Mouse (Mus musculus): ENCODE data around the gene Babam1. TPM values are rescaled to one million over a fixed set of nuclear protein-coding genes. Genes with fewer than 3 reads are reported as not detected.

Gene Babam1
- polyA plus RNA-seq, 1 experiment from 2014 or later, result 93.1 TPM

GRCm38 (mm10) chr8:71383860-71384259 is 12.8 kb upstream of the Babam1 start:
- ATAC-seq (ENCODE audit: low FRiP score, low read depth), result no peak
- Histone ChIP-seq H3K4me2 (replicated peaks) (no peak overlapping the region), H3K36me3 (no peaks in the 10 kb centered on the region), H3K4me3 (no peak overlapping the region), H3K9ac (no peak overlapping the region), H3K4me1 (peaks cover 37% of the 10 kb centered on the region), H3K27me3 (no peaks in the 10 kb centered on the region), H3K9me3 (no peaks in the 10 kb centered on the region), H3K27ac (no peak overlapping the region)
- WGBS, result 60% methylated on average over 3 of the region's 3 CpGs

- WGBS, result 66% methylated on average over 12 of the region's 12 CpGs
- Histone ChIP-seq H3K4me1 (peaks cover 23% of the 10 kb centered on the region), H3K36me3 (no peaks in the 10 kb centered on the region), H3K27me3 (no peaks in the 10 kb centered on the region), H3K4me3 (no peak overlapping the region), H3K27ac (no peak overlapping the region), H3K9me3 (no peaks in the 10 kb centered on the region), H3K4me2 (replicated peaks) (no peak overlapping the region), H3K9ac (no peak overlapping the region)
- ATAC-seq (ENCODE audit: low FRiP score, low read depth), result no peak
Observed at GRCm38 (mm10) chr8:71385212-71385835, 11.3 kb upstream of the Babam1 start.

- Histone ChIP-seq H3K27me3 (no peaks in the 10 kb centered on the region), H3K4me3 (no peak overlapping the region), H3K4me2 (replicated peaks) (no peak overlapping the region), H3K36me3 (no peaks in the 10 kb centered on the region), H3K27ac (no peak overlapping the region), H3K9ac (no peak overlapping the region), H3K4me1 (peaks cover 4% of the 10 kb centered on the region), H3K9me3 (no peaks in the 10 kb centered on the region)
- 68% methylated on average over 1 of the region's 1 CpGs for WGBS
- no peak for ATAC-seq (ENCODE audit: low FRiP score, low read depth)
Observed at GRCm38 (mm10) chr8:71388267-71388666, 8.4 kb upstream of the Babam1 start.

DNA sequence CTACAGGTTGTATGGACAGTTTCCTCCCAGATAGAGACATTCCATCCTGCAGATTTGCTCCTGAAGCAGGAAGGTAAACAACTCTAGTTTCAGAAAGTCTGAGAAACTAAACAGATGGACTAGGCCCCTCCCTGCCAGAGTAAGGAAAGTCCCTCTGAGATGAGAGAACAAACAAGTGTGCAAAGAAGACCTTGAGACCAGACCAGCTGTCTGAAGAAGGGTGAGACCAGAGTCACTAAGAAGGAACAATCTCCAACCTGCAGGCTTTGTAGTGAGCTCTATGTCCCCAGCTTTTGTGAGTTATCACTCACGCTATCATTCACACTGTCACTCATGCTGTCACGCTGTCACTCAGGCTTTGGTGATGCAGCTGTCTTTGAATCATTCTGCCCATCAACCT is 5.0 kb upstream of the Babam1 start:
- WGBS, result 93% methylated on average over 2 of the region's 2 CpGs
- Histone ChIP-seq H3K36me3 (no peaks in the 10 kb centered on the region), H3K9ac (no peak overlapping the region), H3K27me3 (no peaks in the 10 kb centered on the region), H3K4me2 (replicated peaks) (no peak overlapping the region), H3K4me1 (0 out of 2 replicates have a peak, but pooled peaks cover 4% of the 10 kb centered on the region), H3K9me3 (no peaks in the 10 kb centered on the region), H3K27ac (no peak overlapping the region), H3K4me3 (no peak overlapping the region)
- ATAC-seq (ENCODE audit: low FRiP score, low read depth), result no peak

DNA sequence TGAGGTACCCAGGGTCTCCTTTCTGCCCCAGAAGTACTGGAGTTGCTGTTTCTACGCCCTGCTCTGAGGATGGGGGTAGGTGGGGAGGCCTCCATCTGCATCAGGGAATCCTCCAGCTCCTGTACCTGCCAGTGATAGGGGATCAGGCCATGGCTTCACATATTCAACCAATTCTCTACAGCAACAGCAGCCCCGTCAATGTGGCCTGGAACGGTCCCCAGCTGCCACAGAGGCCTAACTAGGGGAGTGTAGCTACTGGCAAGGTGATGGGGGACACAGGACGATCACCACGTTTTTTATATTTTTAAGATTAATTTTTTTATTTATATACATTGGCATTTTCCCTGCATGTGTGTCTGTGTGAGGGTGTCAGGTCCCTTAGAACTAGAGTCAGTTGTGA is 4.3 kb upstream of the Babam1 start:
- Histone ChIP-seq H3K27ac (no peak overlapping the region), H3K4me2 (replicated peaks) (no peak overlapping the region), H3K4me1 (peaks cover 7% of the 10 kb centered on the region), H3K4me3 (no peak overlapping the region), H3K36me3 (no peaks in the 10 kb centered on the region), H3K9ac (no peak overlapping the region), H3K9me3 (no peaks in the 10 kb centered on the region), H3K27me3 (no peaks in the 10 kb centered on the region)
- no peak for ATAC-seq (ENCODE audit: low FRiP score, low read depth)
- WGBS, result 75% methylated on average over 5 of the region's 5 CpGs

DNA sequence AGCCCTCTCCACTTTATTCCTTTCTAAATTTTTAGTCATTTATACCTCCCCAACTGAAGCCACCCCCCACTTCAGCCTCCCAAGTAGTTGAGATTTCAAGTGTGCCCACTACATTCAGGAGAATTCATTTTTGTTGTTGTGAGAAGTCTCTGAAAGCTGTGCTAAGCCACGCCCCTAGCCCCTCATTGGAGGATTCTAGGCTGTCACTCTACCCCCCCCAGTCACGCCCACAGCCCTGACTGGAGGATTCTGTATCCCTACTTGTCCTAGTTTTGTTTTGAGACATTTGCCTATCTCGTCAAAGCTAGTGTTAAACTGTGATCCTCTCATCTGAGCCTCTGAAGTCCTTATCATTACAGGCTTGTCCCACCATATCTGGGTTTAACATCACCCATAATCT is 3.8 kb upstream of the Babam1 start:
- 15% methylated on average over 3 of the region's 3 CpGs for WGBS
- peaks cover 12% of the 10 kb centered on the region for H3K4me1 ChIP-seq
- no peak overlapping the region for H3K4me3 ChIP-seq
- no peak for ATAC-seq (ENCODE audit: low FRiP score, low read depth)
- H3K36me3 ChIP-seq, result no peaks in the 10 kb centered on the region
- H3K9me3 ChIP-seq, result no peaks in the 10 kb centered on the region
- peak overlapping the region; percentile 5; the same call in 1 of the 2 replicates for H3K4me2 ChIP-seq (replicated peaks)
- no peak overlapping the region for H3K27ac ChIP-seq
- no peaks in the 10 kb centered on the region for H3K27me3 ChIP-seq
- H3K9ac ChIP-seq, result no peak overlapping the region

GRCm38 (mm10) chr8:71394481-71394880 is 2.2 kb upstream of the Babam1 start:
- peaks cover 9% of the 10 kb centered on the region for H3K36me3 ChIP-seq
- H3K9ac ChIP-seq, result no peak overlapping the region; the same call in 1 of the 2 replicates
- WGBS, result 75% methylated on average over 7 of the region's 7 CpGs
- ATAC-seq (ENCODE audit: low FRiP score, low read depth), result no peak
- no peak overlapping the region for H3K4me3 ChIP-seq
- peak overlapping the region; percentile 30 for H3K4me2 ChIP-seq (replicated peaks)
- H3K27me3 ChIP-seq, result no peaks in the 10 kb centered on the region
- no peaks in the 10 kb centered on the region for H3K9me3 ChIP-seq
- H3K27ac ChIP-seq, result no peak overlapping the region
- peaks cover 12% of the 10 kb centered on the region for H3K4me1 ChIP-seq

DNA sequence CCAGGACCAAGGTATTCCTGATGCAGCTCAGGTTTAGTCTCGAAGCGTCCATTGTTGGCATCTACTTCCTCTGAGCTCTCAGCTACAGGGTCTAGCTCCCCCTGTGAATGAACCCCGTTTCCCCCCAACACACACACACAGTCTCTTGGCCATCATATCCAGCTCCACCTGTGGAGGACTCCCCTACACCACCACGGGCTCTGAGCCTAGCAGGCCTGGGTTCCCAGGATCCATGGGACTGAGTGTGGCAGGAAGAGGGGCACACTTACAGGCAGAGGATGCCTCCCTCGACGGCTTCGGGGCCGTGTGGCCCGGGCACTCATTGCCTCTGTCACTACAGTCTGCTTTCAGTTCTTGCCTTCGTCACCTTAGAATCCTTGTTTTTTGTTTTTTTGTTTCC is 1.6 kb upstream of the Babam1 start:
- no peaks in the 10 kb centered on the region for H3K27me3 ChIP-seq
- H3K9ac ChIP-seq, result no peak overlapping the region
- H3K9me3 ChIP-seq, result no peaks in the 10 kb centered on the region
- no peak overlapping the region for H3K4me3 ChIP-seq
- H3K4me1 ChIP-seq, result peaks cover 12% of the 10 kb centered on the region
- no peak overlapping the region for H3K27ac ChIP-seq
- ATAC-seq (ENCODE audit: low FRiP score, low read depth), result no peak
- 89% methylated on average over 10 of the region's 10 CpGs for WGBS
- H3K36me3 ChIP-seq, result peaks cover 14% of the 10 kb centered on the region
- H3K4me2 ChIP-seq (replicated peaks), result peak overlapping the region; percentile 30; the same call in 1 of the 2 replicates

DNA sequence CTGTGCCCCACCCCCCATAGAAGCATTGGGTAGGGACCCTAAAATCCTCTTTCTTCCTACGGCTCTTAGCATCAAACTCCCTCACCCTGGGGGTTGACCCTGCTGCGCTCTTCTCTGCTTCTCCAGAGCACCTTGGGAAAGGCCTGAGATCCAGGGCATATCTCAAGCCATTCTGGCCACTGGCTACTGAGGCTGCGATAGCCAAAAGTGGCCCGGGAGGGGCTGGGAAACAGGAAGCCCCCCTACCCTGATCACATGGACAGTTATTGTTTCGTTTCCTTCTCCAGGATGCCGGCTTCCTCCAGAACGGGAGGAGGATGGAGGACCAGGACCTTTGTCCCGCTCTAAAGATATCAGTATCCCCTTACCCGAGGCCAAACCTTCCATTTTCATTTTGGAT is 1.0 kb upstream of the Babam1 start, which contains the start of gene Ushbp1:
Gene Ushbp1, minus strand, starts transcription at position 174 of the 400 bp plus-strand sequence.
- no peaks in the 10 kb centered on the region for H3K27me3 ChIP-seq
- WGBS, result 88% methylated on average over 9 of the region's 9 CpGs
- peaks cover 18% of the 10 kb centered on the region for H3K36me3 ChIP-seq
- H3K9ac ChIP-seq, result no peak within 1 kb of the TSS
- peak within 1 kb of the TSS; percentile 58; the same call in 1 of the 2 replicates for H3K27ac ChIP-seq
- no peak for ATAC-seq (ENCODE audit: low FRiP score, low read depth)
- no peaks in the 10 kb centered on the region for H3K9me3 ChIP-seq
- H3K4me1 ChIP-seq, result peaks cover 12% of the 10 kb centered on the region
- peak within 1 kb of the TSS; percentile 85 for H3K4me3 ChIP-seq
- H3K4me2 ChIP-seq (replicated peaks), result peak within 1 kb of the TSS; percentile 84

GRCm38 (mm10) chr8:71397701-71398100 is 1.0 kb downstream of the Babam1 start:
- ATAC-seq (ENCODE audit: low FRiP score, low read depth), result no peak
- no peaks in the 10 kb centered on the region for H3K9me3 ChIP-seq
- peak overlapping the region; percentile 81 for H3K9ac ChIP-seq
- peaks cover 21% of the 10 kb centered on the region for H3K36me3 ChIP-seq
- no peak overlapping the region for H3K27ac ChIP-seq
- H3K4me3 ChIP-seq, result peak overlapping the region; percentile 85
- peaks cover 12% of the 10 kb centered on the region for H3K4me1 ChIP-seq
- WGBS, result 86% methylated on average over 12 of the region's 12 CpGs
- H3K4me2 ChIP-seq (replicated peaks), result peak overlapping the region; percentile 84
- no peaks in the 10 kb centered on the region for H3K27me3 ChIP-seq

GRCm38 (mm10) chr8:71400826-71401225 is 4.2 kb downstream of the Babam1 start:
- no peaks in the 10 kb centered on the region for H3K9me3 ChIP-seq
- H3K27me3 ChIP-seq, result no peaks in the 10 kb centered on the region
- no peak overlapping the region for H3K4me2 ChIP-seq (replicated peaks)
- H3K4me3 ChIP-seq, result no peak overlapping the region
- H3K36me3 ChIP-seq, result peaks cover 26% of the 10 kb centered on the region
- peaks cover 12% of the 10 kb centered on the region for H3K4me1 ChIP-seq
- 92% methylated on average over 2 of the region's 2 CpGs for WGBS
- H3K9ac ChIP-seq, result no peak overlapping the region
- H3K27ac ChIP-seq, result no peak overlapping the region
- ATAC-seq (ENCODE audit: low FRiP score, low read depth), result no peak

DNA sequence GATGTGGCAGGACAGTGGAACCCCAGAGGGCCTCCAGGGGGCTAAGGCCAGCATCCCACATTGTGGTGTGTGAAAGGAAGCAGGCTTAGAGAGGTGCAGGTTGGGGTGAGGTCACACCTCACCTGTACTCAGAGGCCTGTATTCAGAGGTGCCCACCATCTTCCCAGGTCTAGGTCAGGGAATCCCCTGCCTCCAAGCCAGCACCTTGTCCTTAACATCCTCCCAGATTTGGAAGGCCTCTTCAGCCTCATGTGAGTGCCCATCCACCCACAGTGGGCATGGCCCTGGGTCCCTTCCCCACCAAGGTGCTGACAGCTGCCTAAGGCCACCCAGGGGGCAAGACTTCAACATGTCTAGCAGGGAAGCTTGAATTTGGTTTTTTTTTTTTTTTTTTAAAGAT is 4.8 kb downstream of the Babam1 start:
- Histone ChIP-seq H3K27ac (no peak overlapping the region), H3K36me3 (peaks cover 26% of the 10 kb centered on the region), H3K9ac (no peak overlapping the region), H3K9me3 (no peaks in the 10 kb centered on the region), H3K4me3 (no peak overlapping the region), H3K27me3 (no peaks in the 10 kb centered on the region), H3K4me2 (replicated peaks) (no peak overlapping the region), H3K4me1 (peaks cover 12% of the 10 kb centered on the region)
- no peak for ATAC-seq (ENCODE audit: low FRiP score, low read depth)

DNA sequence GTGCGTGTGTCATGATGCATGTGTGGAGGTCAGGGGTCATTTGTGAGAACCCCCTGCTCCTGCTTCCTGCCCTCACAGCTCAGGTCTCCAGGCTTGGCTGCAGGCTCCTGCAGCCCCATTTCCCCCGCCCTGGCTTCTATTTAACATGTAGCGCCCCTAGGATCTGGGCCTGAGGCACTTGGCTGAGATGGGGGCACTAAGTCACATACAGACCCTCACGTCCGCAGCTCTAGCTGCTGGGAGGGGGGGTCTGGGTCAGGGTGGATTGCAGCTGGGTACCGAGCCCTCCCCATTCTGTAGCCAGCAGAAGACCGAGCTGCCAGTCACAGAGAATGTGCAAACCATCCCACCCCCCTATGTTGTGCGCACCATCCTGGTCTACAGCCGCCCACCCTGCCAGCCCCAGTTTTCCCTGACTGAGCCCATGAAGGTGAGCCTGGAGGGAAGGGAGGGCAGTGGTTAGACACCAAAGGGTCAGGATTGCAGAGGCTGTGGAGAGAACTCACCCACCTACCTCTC is 5.8 kb downstream of the Babam1 start:
- Histone ChIP-seq H3K4me3 (no peak overlapping the region), H3K27ac (no peak overlapping the region), H3K9me3 (no peaks in the 10 kb centered on the region), H3K36me3 (peaks cover 31% of the 10 kb centered on the region), H3K9ac (no peak overlapping the region), H3K4me1 (peaks cover 19% of the 10 kb centered on the region), H3K27me3 (no peaks in the 10 kb centered on the region), H3K4me2 (replicated peaks) (no peak overlapping the region)
- no peak for ATAC-seq (ENCODE audit: low FRiP score, low read depth)
- 87% methylated on average over 9 of the region's 9 CpGs for WGBS

Measured in limb, embryonic 13.5 days (tissue).